Mouse (Mus musculus): Measurements from ENCODE around the gene Tsen54.

GRCm38 (mm10) chr11:115854674-115855073 is 40.1 kb downstream of the Tsen54 start:
- TF ChIP-seq CTCF (IDR thresholded peaks at IDR 0.05) (no peak), EP300 (IDR thresholded peaks at IDR 0.05; ENCODE audit: insufficient read depth, low read depth, low read length) (no peak), POLR2A (IDR thresholded peaks at IDR 0.05; ENCODE audit: insufficient read depth, low read depth, low read length) (no peak)

Measured in heart, adult 2 months (tissue).